Mouse (Mus musculus) G1E (cell line): ENCODE data around the gene Tmpo.

Source experiments
- CTCF ChIP-seq: IDR thresholded peaks from 2 replicates; pipeline ENCODE4 v1.5.1; 2012; ENCODE audit warnings: low read depth, low read length, inconsistent platforms, mixed read lengths
- TAL1 ChIP-seq: conservative IDR thresholded peaks from 2 replicates; pipeline ENCODE4 v1.6.1; 2012; ENCODE audit warnings: low read depth, low read length, inconsistent platforms, mixed read lengths

DNA sequence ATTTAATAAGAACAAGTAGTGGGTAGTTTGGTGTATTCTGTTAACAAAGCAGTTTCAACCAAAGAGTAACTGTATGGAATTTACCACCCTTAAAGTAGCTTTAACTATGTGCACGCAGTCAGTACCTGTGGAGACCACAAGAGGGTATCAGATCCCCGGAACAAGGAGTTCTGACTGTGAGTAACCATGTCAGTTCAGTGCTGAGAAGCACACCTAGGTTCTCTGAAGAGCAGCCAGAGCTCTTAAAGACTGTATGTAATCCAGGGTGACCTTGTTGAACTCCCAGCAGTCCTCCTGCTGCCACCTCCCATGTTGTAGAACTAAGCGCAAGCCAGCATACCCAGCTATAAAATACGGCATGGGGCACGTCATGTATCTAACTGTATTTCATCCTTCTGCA, 14.2 kb downstream of the Tmpo start:
- TF ChIP-seq CTCF (peak; percentile 84), TAL1 (no peak)
